Mouse (Mus musculus) neural tube, embryonic 14.5 days (tissue): ENCODE measurements at regions not wholly inside any gene's neighbourhood (a gene's known extent, or its start where the extent isn't known, plus 50 kb on each side); places are given as distances from the start of the nearest gene placed in this dataset.

Source experiments
- ATAC-seq: fragments of 200-750 bp; cut with Nextera tagmentation; 2 replicates; pipeline ENCODE4 v1.8.0; 2017; ENCODE audit warnings: low read depth, mild to moderate bottlenecking, moderate TSS enrichment, moderate library complexity
- H3K27ac ChIP-seq: fragments of 300-500 bp; sonication (generic); 2 replicates; pipeline ENCODE4 v1.5.1; 2014; ENCODE audit warnings: low read depth, mild to moderate bottlenecking, control low read depth, low read length, moderate library complexity, mixed read lengths
- H3K27me3 ChIP-seq: fragments of 300-500 bp; sonication (generic); 2 replicates; pipeline ENCODE4 v1.6.1; 2014; ENCODE audit warnings: low read length; ENCODE audit not compliant: control insufficient read depth, insufficient read depth
- H3K36me3 ChIP-seq: fragments of 300-500 bp; sonication (generic); 2 replicates; pipeline ENCODE4 v1.6.1; 2014; ENCODE audit warnings: low read length, mixed read lengths; ENCODE audit not compliant: control insufficient read depth, insufficient read depth
- H3K4me1 ChIP-seq: fragments of 300-500 bp; sonication (generic); 2 replicates; pipeline ENCODE4 v1.6.1; 2014; ENCODE audit warnings: low read length; ENCODE audit not compliant: control insufficient read depth, insufficient read depth
- H3K4me2 ChIP-seq: fragments of 300-500 bp; sonication (generic); 2 replicates; pipeline ENCODE4 v1.6.1; 2014; ENCODE audit warnings: mild to moderate bottlenecking, low read depth, low read length, control low read depth
- H3K4me3 ChIP-seq: fragments of 300-500 bp; sonication (generic); 2 replicates; pipeline ENCODE4 v1.5.1; 2014; ENCODE audit warnings: low read depth, low read length, control low read depth, mixed read lengths
- H3K9ac ChIP-seq: fragments of 300-500 bp; sonication (generic); replicated peaks from 2 replicates; pipeline ENCODE4 v1.6.1; 2014; ENCODE audit warnings: low read depth, mild to moderate bottlenecking, control low read depth, low read length, mixed read lengths
- H3K9me3 ChIP-seq: fragments of 300-500 bp; sonication (generic); 2 replicates; pipeline ENCODE4 v1.6.1; 2016; ENCODE audit warnings: low read length; ENCODE audit not compliant: control insufficient read depth
- WGBS: fragments of 180-500 bp; shearing (Covaris S2); extraction: QIAGEN DNeasy Blood & Tissue Kit; methylation state at CpG from one replicate; pipeline ENCODE4 v1.1.7; 2014; 5-methylcytosine and 5-hydroxymethylcytosine counted together

DNA sequence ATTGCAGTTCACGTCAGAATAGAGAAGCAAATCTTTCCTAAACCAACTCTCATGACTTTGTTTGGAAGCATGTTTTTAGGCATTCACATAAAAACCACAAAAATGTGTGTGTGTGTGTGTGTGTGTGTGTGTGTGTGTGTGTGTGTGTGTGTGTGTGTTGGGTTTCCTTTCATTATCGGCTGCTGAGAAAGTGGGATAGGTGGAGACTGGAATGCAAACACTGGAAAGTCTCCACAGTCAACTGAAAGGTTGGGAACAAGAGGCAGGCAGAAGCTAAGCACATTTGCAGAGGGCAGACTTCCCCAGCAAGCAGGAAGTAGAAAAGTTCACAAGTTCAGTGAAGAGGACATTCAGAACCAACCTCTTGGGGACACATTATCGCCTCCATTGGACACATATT, 176.5 kb downstream of the Tmsb4x start:
- Histone ChIP-seq H3K9me3 (no peaks in the 10 kb centered on the region), H3K36me3 (no peaks in the 10 kb centered on the region), H3K4me2 (no peak overlapping the region), H3K27ac (no peak overlapping the region), H3K9ac (no peak overlapping the region), H3K4me3 (no peak overlapping the region), H3K27me3 (no peaks in the 10 kb centered on the region), H3K4me1 (no peaks in the 10 kb centered on the region)
- WGBS: 70% methylated on average over 3 of the region's 3 CpGs
- no peak for ATAC-seq

DNA sequence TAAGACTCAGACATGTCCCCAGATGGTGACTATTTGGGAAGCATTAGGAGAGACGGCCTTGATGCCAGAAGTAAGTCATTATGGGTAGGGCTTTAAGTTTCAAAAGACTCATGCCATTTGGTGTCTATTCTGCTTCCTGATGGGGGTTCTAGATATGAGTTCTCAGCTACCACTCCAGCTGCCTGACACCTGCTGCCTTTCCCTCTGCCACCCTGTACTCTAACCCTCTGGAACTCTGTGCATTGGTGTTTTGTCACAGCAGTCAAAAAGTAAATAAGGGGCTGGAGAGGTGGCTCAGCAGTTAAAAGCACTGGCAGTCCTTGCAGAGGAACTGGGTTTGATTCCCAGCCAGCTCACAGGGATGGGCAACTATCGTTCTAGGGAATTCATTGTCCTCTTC, 177.6 kb downstream of the Tmsb4x start:
- H3K36me3 ChIP-seq: no peaks in the 10 kb centered on the region
- no peaks in the 10 kb centered on the region for H3K4me1 ChIP-seq
- 74% methylated on average over 2 of the region's 2 CpGs for WGBS
- H3K9ac ChIP-seq: no peak overlapping the region
- no peak overlapping the region for H3K4me2 ChIP-seq
- no peaks in the 10 kb centered on the region for H3K27me3 ChIP-seq
- no peak overlapping the region for H3K27ac ChIP-seq
- ATAC-seq: no peak
- H3K9me3 ChIP-seq: no peaks in the 10 kb centered on the region
- no peak overlapping the region for H3K4me3 ChIP-seq

DNA sequence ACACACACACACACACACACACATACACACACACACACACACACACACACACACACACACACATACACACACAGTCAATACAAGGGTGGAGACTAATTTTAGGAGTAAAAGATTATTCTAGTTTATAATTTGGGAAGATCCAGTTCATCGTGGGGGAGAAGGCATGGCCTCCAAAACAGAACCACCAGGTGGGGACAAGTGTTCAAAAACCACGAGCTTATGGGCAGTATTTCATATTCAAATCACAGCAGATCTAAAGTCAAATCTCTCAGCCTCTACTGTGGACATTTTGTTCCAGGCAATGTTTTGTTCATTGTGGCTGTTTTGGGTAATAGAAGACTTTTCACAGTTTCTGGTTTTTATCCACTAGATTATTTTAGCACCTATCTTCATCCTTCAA, 193.5 kb downstream of the Tmsb4x start:
- Histone ChIP-seq H3K4me2 (no peak overlapping the region), H3K4me3 (no peak overlapping the region), H3K36me3 (no peaks in the 10 kb centered on the region), H3K27ac (no peak overlapping the region), H3K27me3 (0 out of 2 replicates have a peak, but pooled peaks cover 3% of the 10 kb centered on the region), H3K4me1 (no peaks in the 10 kb centered on the region), H3K9ac (no peak overlapping the region), H3K9me3 (no peaks in the 10 kb centered on the region)
- ATAC-seq: no peak
- 82% methylated on average over 2 of the region's 2 CpGs for WGBS

DNA sequence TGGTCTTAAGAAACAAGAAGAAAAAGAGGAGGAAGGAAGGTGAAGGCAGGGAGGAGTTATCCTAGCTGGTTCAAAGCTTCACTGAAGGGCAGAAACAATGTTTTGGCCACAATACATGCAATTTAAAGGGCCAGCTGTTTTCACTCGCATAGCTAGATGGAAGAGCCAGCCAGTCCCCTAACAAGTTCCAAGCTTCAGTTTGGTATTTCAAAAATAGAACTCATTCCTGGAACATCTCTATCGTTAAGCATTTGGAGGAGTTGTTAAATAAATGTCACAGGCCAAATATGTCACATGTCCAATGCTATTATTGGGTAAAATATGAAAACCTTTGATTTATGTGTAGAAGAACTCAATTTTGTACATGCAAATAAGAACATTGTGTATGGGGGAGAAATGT, 194.8 kb downstream of the Tmsb4x start:
- no peak for ATAC-seq
- Histone ChIP-seq H3K9me3 (no peaks in the 10 kb centered on the region), H3K36me3 (no peaks in the 10 kb centered on the region), H3K27me3 (0 out of 2 replicates have a peak, but pooled peaks cover 3% of the 10 kb centered on the region), H3K4me2 (no peak overlapping the region), H3K4me1 (no peaks in the 10 kb centered on the region), H3K27ac (no peak overlapping the region), H3K9ac (no peak overlapping the region), H3K4me3 (no peak overlapping the region)
- 70% methylated on average over 2 of the region's 2 CpGs for WGBS

DNA sequence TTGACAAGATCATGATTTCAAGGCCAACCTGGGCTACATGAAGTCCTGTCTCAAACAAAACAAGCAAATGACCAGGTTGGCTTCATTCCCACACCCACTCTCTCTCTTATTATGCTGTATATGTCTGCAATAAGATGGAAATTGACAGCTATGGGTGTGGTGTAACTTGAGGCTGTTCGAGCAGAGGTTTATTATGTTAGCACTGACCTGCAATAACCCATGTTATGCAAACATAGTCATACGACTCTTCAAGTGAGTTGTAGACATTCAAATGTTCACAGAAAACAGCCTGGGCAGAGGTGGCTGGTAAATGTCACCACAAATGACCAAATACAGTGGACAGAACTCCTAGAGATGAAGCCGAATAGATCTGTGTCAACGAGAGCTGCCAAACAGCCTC, 196.2 kb downstream of the Tmsb4x start:
- no peak overlapping the region for H3K9ac ChIP-seq
- H3K27me3 ChIP-seq: no peaks in the 10 kb centered on the region
- ATAC-seq: no peak
- no peaks in the 10 kb centered on the region for H3K4me1 ChIP-seq
- H3K9me3 ChIP-seq: no peaks in the 10 kb centered on the region
- H3K4me2 ChIP-seq: no peak overlapping the region
- no peak overlapping the region for H3K27ac ChIP-seq
- 82% methylated on average over 4 of the region's 4 CpGs for WGBS
- H3K4me3 ChIP-seq: no peak overlapping the region
- H3K36me3 ChIP-seq: no peaks in the 10 kb centered on the region

DNA sequence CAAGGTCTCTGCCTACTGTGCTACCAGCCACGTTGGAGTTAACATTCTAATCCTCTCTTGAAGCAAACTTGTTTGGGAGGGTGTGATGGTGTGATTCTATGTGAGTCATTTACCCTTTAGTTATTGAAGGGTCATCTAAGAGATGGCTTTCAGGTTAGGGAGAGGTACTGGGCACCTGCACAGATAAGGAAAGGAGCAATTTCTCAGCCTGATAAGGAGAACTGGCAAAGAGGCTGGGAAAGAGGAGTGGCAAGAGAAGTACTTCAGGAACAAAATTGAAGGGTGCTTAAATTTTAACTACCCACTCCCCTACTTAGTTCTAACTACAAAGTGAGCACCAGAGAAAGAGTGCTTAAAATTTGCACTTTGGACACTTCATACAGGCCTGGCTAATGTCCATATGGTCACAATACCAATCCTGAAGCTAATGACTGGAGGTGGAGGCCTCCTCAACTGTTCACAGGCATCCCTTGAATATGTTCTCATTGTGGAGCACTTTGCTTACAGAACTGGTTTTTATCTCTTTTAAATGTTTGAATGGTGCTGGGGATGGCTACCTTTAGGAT, 197.1 kb downstream of the Tmsb4x start:
- WGBS: 71% methylated on average over 1 of the region's 1 CpGs
- H3K4me3 ChIP-seq: no peak overlapping the region
- H3K36me3 ChIP-seq: no peaks in the 10 kb centered on the region
- H3K27me3 ChIP-seq: no peaks in the 10 kb centered on the region
- H3K27ac ChIP-seq: no peak overlapping the region
- no peak for ATAC-seq
- H3K9ac ChIP-seq: no peak overlapping the region
- no peaks in the 10 kb centered on the region for H3K4me1 ChIP-seq
- H3K9me3 ChIP-seq: no peaks in the 10 kb centered on the region
- H3K4me2 ChIP-seq: no peak overlapping the region

DNA sequence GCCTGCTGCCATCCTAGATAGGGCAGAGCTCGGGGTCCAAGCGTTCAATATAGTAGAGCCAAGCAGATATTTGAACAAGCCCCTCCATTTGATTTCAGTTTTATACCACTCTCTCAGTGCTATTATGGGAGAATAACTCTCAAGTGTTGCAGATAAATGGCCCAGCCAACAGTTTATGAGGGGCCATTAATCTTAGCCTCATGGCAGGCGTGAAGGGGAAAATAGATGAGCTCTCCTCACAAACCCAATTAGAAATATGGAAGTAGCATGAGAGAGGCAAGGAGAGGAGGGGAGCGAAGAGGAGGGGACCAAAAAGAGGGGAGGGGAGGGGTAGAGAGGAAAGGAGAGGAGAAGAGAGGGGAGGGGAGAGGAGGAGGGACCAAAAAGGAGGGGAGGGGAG, 213.3 kb downstream of the Tmsb4x start:
- Histone ChIP-seq H3K4me2 (no peak overlapping the region), H3K4me1 (no peaks in the 10 kb centered on the region), H3K27ac (no peak overlapping the region), H3K36me3 (no peaks in the 10 kb centered on the region), H3K9me3 (no peaks in the 10 kb centered on the region), H3K9ac (no peak overlapping the region), H3K4me3 (no peak overlapping the region), H3K27me3 (no peaks in the 10 kb centered on the region)
- ATAC-seq: peak; percentile 79
- 52% methylated on average over 4 of the region's 4 CpGs for WGBS

DNA sequence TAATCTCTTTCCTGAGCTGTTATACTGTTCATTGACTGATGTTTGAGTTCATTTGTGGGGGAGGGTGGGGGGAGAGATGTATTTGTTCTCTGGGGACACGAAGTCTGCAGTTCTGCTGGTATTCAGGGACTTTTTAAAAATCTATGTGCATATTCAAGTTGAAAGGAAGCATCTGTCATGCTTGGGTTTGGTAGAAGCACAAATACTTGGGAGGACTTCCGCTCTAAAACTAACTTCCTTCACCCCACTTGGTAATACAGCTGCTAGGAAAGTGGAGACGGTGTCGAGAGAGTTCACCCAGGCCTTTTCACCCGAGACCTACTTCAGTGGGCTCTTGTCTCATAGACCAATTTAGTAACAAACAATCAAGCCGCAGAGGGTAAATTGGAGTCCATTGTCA, 228.1 kb downstream of the Tmsb4x start:
- Histone ChIP-seq H3K36me3 (no peaks in the 10 kb centered on the region), H3K9me3 (no peaks in the 10 kb centered on the region), H3K4me3 (no peak overlapping the region), H3K4me1 (no peaks in the 10 kb centered on the region), H3K9ac (no peak overlapping the region), H3K27me3 (no peaks in the 10 kb centered on the region), H3K4me2 (no peak overlapping the region), H3K27ac (no peak overlapping the region)
- no peak for ATAC-seq
- 81% methylated on average over 6 of the region's 6 CpGs for WGBS

DNA sequence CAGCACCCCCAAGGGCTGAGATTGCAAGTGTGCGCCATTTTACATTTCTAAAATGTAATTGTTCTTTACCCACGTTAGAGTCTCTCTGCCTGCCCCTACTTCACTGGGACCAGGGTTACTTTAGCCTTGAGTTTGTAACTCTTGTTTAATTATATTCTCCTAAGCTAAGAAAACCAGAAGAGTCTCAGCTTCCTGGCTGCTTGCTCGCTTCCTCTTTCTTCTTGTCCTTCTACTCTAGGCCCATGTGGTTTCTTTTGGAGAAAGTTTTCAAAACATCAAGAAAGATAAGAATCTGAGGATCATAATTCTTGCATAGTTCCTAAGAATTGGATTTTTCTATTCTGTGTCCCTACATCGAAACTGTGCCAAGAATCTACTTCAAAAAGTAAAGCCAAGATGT, 228.6 kb downstream of the Tmsb4x start:
- no peak overlapping the region for H3K4me3 ChIP-seq
- H3K4me1 ChIP-seq: no peaks in the 10 kb centered on the region
- no peak for ATAC-seq
- no peak overlapping the region for H3K9ac ChIP-seq
- no peak overlapping the region for H3K27ac ChIP-seq
- no peaks in the 10 kb centered on the region for H3K27me3 ChIP-seq
- 88% methylated on average over 4 of the region's 4 CpGs for WGBS
- no peak overlapping the region for H3K4me2 ChIP-seq
- no peaks in the 10 kb centered on the region for H3K36me3 ChIP-seq
- H3K9me3 ChIP-seq: no peaks in the 10 kb centered on the region

DNA sequence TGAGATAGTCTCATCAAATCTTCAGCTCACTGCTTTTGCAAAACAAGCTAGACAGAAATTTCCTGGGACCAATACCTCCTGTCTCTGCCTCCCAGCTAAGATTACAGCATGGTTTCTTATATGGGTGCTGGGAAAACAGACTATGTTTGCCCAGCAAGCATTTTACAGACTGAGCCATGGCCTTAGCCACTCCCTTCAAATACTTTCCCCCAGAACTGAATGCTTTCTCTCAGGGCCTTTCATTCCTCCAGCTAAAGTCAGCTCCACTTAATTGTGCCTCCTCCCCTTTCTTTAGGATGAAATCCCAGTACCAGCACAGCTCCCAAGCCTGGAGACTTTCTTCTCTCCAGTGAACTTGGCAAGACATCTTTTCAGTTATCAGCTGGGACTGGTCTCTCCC, 232.1 kb downstream of the Tmsb4x start:
- Histone ChIP-seq H3K27me3 (no peaks in the 10 kb centered on the region), H3K36me3 (no peaks in the 10 kb centered on the region), H3K9me3 (no peaks in the 10 kb centered on the region), H3K4me1 (no peaks in the 10 kb centered on the region), H3K9ac (no peak overlapping the region), H3K27ac (no peak overlapping the region), H3K4me2 (no peak overlapping the region), H3K4me3 (no peak overlapping the region)
- no peak for ATAC-seq
